Mouse (Mus musculus): ENCODE results near the gene Gm614. TPM values are rescaled to one million over a fixed set of nuclear protein-coding genes. Genes with fewer than 3 reads are reported as not detected.
A peak's percentile ranks its signal among the peaks of the same experiment; 100 is the strongest.

Gene Gm614
- not detected for total RNA-seq (2021)

- intact Hi-C loops (cut with DNase I) = no loop called here
- DNase-seq = no peak
These were observed at the start of gene Gm614 for GRCm38 (mm10) chrX:101263892-101264291. Gm614 (minus strand) TSS chrX:101263992.

- DNase-seq = no peak
- intact Hi-C loops (cut with DNase I) = no loop called here
These were observed 45.5 kb upstream of the Gm614 start for GRCm38 (mm10) chrX:101309299-101309698.

GRCm38 (mm10) chrX:101304646-101305045 is 40.9 kb upstream of the Gm614 start:
- no peak for DNase-seq
- intact Hi-C loops (cut with DNase I) = no loop called here

- intact Hi-C loops (cut with DNase I) = no loop called here
- DNase-seq = no peak
These were observed 37.9 kb upstream of the Gm614 start for GRCm38 (mm10) chrX:101301654-101302053.

GRCm38 (mm10) chrX:101300427-101301030 is 36.7 kb upstream of the Gm614 start:
- intact Hi-C loops (cut with DNase I) = no loop called here
- no peak for DNase-seq

- intact Hi-C loops (cut with DNase I) = no loop called here
- no peak for DNase-seq
These were observed 36.0 kb upstream of the Gm614 start for GRCm38 (mm10) chrX:101299473-101300426.

GRCm38 (mm10) chrX:101299055-101299454 is 35.3 kb upstream of the Gm614 start, which contains the start of gene Nlgn3:
Nlgn3 (plus strand) TSS chrX:101299168.
- no peak for DNase-seq
- intact Hi-C loops (cut with DNase I) = no loop called here

GRCm38 (mm10) chrX:101290111-101290510 is 26.3 kb upstream of the Gm614 start:
- intact Hi-C loops (cut with DNase I) = no loop called here
- no peak for DNase-seq

GRCm38 (mm10) chrX:101289037-101289436 is 25.2 kb upstream of the Gm614 start:
- no peak for DNase-seq
- intact Hi-C loops (cut with DNase I) = loop anchor here (5.0 kb wide), 1 partner anchor 157 kb away; no protein-coding TSS in a partner anchor

GRCm38 (mm10) chrX:101288432-101288831 is 24.6 kb upstream of the Gm614 start:
- DNase-seq = no peak
- intact Hi-C loops (cut with DNase I) = loop anchor here (5.0 kb wide), 1 partner anchor 156 kb away; no protein-coding TSS in a partner anchor

GRCm38 (mm10) chrX:101287543-101287942 is 23.8 kb upstream of the Gm614 start:
- intact Hi-C loops (cut with DNase I) = loop anchor here (5.0 kb wide), 1 partner anchor 155 kb away; no protein-coding TSS in a partner anchor
- DNase-seq = no peak

GRCm38 (mm10) chrX:101285953-101286670 is 22.3 kb upstream of the Gm614 start:
- intact Hi-C loops (cut with DNase I) = loop anchor here (5.0 kb wide), 1 partner anchor 154 kb away; no protein-coding TSS in a partner anchor
- DNase-seq = no peak

- intact Hi-C loops (cut with DNase I) = loop anchor here (5.0 kb wide), 1 partner anchor 153 kb away; no protein-coding TSS in a partner anchor
- peak; percentile 33 to 52 for DNase-seq
These were observed 21.7 kb upstream of the Gm614 start for GRCm38 (mm10) chrX:101285534-101285933.

GRCm38 (mm10) chrX:101282813-101283212 is 19.0 kb upstream of the Gm614 start:
- intact Hi-C loops (cut with DNase I) = no loop called here
- no peak for DNase-seq

- intact Hi-C loops (cut with DNase I) = loop anchor here (2.0 to 5.0 kb wide), 3 partner anchors 19 to 363 kb away; partner anchors contain the start of genes Foxo4 and Snx12
- peak; percentile 84 to 86 for DNase-seq
These were observed 10.3 kb upstream of the Gm614 start, which contains the start of gene Med12 for GRCm38 (mm10) chrX:101273875-101274738. Med12 (plus strand) TSS chrX:101274030.

- DNase-seq = no peak
- intact Hi-C loops (cut with DNase I) = loop anchor here (2.0 to 5.0 kb wide), 3 partner anchors 19 to 364 kb away; partner anchors contain the start of genes Foxo4 and Snx12
These were observed 9.6 kb upstream of the Gm614 start for GRCm38 (mm10) chrX:101273410-101273809.

GRCm38 (mm10) chrX:101268755-101269124 is 4.9 kb upstream of the Gm614 start, which contains the start of gene Gm20489:
Gm20489 (minus strand) TSS chrX:101269023.
- DNase-seq = no peak

GRCm38 (mm10) chrX:101268025-101268754 is 4.4 kb upstream of the Gm614 start, which contains the start of gene Il2rg:
Il2rg (minus strand) TSS chrX:101268255.
- no peak for DNase-seq

More at GRCm38 (mm10) chrX:101268755-101269124, 4.9 kb upstream of the Gm614 start, which contains the start of gene Gm20489:
- intact Hi-C loops (cut with DNase I) = no loop called here

GRCm38 (mm10) chrX:101266631-101267030 is 2.8 kb upstream of the Gm614 start:
- DNase-seq = no peak
- intact Hi-C loops (cut with DNase I) = no loop called here

More at GRCm38 (mm10) chrX:101268025-101268754, 4.4 kb upstream of the Gm614 start, which contains the start of gene Il2rg:
- intact Hi-C loops (cut with DNase I) = no loop called here
